In genomic region chr17:47922116-47922515, GRCm38 (mm10) we compare ENCODE assay signal across 8 mouse cellular contexts. TPM values are rescaled to one million over a fixed set of nuclear protein-coding genes. Genes with fewer than 3 reads are reported as not detected.
DNase-seq lines count a peak whose midpoint lies in the region; ATAC-seq and TF ChIP-seq lines count a peak whose summit lies in the region.

No protein-coding gene starts in this region.

- WGBS in heart, embryonic 11.5 days (ENCODE audit: insufficient replicate concordance) = 4% methylated on average over 21 of the region's 21 CpGs
- 6% methylated on average over 21 of the region's 21 CpGs for WGBS in hindbrain, postnatal 0 days
- WGBS in neural tube, embryonic 12.5 days = 1% methylated on average over 21 of the region's 21 CpGs

- ATAC-seq in heart, embryonic 11.5 days (replicated peaks; ENCODE audit: insufficient number of reproducible peaks, low FRiP score, low TSS enrichment) = no peak
- 0 out of 2 replicates have a peak, but pooled peaks have one; percentile 12 for ATAC-seq in common myeloid progenitor, adult 5-6 weeks (replicated peaks; ENCODE audit: low read depth, poor library complexity, severe bottlenecking)
- no peak for ATAC-seq in hindbrain, postnatal 0 days
- ATAC-seq in neural tube, embryonic 12.5 days (ENCODE audit: low FRiP score, low read depth) = no peak

- no peaks in the 10 kb centered on the region for H3K27me3 ChIP-seq in heart, embryonic 11.5 days (ENCODE audit: control insufficient read depth, insufficient read depth, low read length)
- 0 out of 2 replicates have a peak, but pooled peaks cover 9% of the 10 kb centered on the region for H3K27me3 ChIP-seq in hindbrain, postnatal 0 days (ENCODE audit: insufficient read depth, low read length)
- H3K27me3 ChIP-seq in neural tube, embryonic 12.5 days (replicated peaks) = no peaks in the 10 kb centered on the region

- H3K27ac ChIP-seq in heart, embryonic 11.5 days (ENCODE audit: low read depth, low read length) = no peak overlapping the region
- H3K27ac ChIP-seq in hindbrain, postnatal 0 days = no peak overlapping the region
- no peak overlapping the region for H3K27ac ChIP-seq in neural tube, embryonic 12.5 days

- H3K36me3 ChIP-seq in heart, embryonic 11.5 days (ENCODE audit: control insufficient read depth, insufficient read depth, low read length) = no peaks in the 10 kb centered on the region
- H3K36me3 ChIP-seq in hindbrain, postnatal 0 days (ENCODE audit: insufficient read depth, low read length) = no peaks in the 10 kb centered on the region
- peaks cover 5% of the 10 kb centered on the region; the same call in 1 of the 2 replicates for H3K36me3 ChIP-seq in neural tube, embryonic 12.5 days

- H3K4me1 ChIP-seq in heart, embryonic 11.5 days (ENCODE audit: control insufficient read depth, insufficient read depth, low read length) = peaks cover 26% of the 10 kb centered on the region
- no peaks in the 10 kb centered on the region for H3K4me1 ChIP-seq in hindbrain, postnatal 0 days (ENCODE audit: insufficient read depth, low read length)
- H3K4me1 ChIP-seq in neural tube, embryonic 12.5 days = peaks cover 64% of the 10 kb centered on the region

- no peaks in the 10 kb centered on the region for H3K9me3 ChIP-seq in heart, embryonic 11.5 days (replicated peaks; ENCODE audit: control insufficient read depth, low read length)
- H3K9me3 ChIP-seq in hindbrain, postnatal 0 days (ENCODE audit: low read length) = no peaks in the 10 kb centered on the region
- no peaks in the 10 kb centered on the region for H3K9me3 ChIP-seq in neural tube, embryonic 12.5 days

- DNase-seq in heart, postnatal 25 days (ENCODE audit: low spot score) = no peak
- DNase-seq in hindbrain, postnatal 0 days (ENCODE audit: low spot score) = no peak
- DNase-seq in urinary bladder, adult 2 months (ENCODE audit: low spot score) = no peak
- DNase-seq in spleen, postnatal 10 days (ENCODE audit: low spot score in 2 of 2) = no peak
- no peak for DNase-seq in right cerebral cortex, adult 18-20 months

- peak overlapping the region; percentile 95 for H3K9ac ChIP-seq in heart, embryonic 11.5 days (ENCODE audit: low read depth, low read length)
- H3K9ac ChIP-seq in hindbrain, postnatal 0 days (replicated peaks; ENCODE audit: low read length) = peak overlapping the region; percentile 21; the same call in 1 of the 2 replicates
- peak overlapping the region; percentile 91 for H3K9ac ChIP-seq in neural tube, embryonic 12.5 days

- TF ChIP-seq CTCF in hindbrain, postnatal 0 days (IDR thresholded peaks at IDR 0.05; ENCODE audit: low read depth) = no peak

- peak overlapping the region; percentile 93 for H3K4me3 ChIP-seq in heart, embryonic 11.5 days (ENCODE audit: low read depth, low read length)
- H3K4me3 ChIP-seq in hindbrain, postnatal 0 days (ENCODE audit: low read length) = peak overlapping the region; percentile 82
- peak overlapping the region; percentile 88 for H3K4me3 ChIP-seq in neural tube, embryonic 12.5 days

- intact Hi-C loops in heart, postnatal 25 days (cut with DNase I) = loop anchor here (5.0 kb wide), 3 partner anchors 45 to 175 kb away; no protein-coding TSS in a partner anchor

- peak overlapping the region; percentile 97 for H3K4me2 ChIP-seq in heart, embryonic 11.5 days
- peak overlapping the region; percentile 94 for H3K4me2 ChIP-seq in hindbrain, postnatal 0 days (ENCODE audit: low read depth, low read length)
- peak overlapping the region; percentile 98 for H3K4me2 ChIP-seq in neural tube, embryonic 12.5 days (replicated peaks)

RNA-seq across cellular contexts. Expression of gene Foxp4, which starts 2.3 kb away (rescaled TPM):
- 15.6 and 21.1 TPM in 2 replicates for polyA plus RNA-seq in heart, embryonic 11.5 days (2014; fragmentation: Nextera tagmentation; extraction: Ambion mirVana)
- total RNA-seq in heart, postnatal 25 days (2021) = 1 to 10 TPM; 9.4 to 9.6 TPM
- total RNA-seq in common myeloid progenitor, adult 5-6 weeks (2017) = 1.8 and 3.7 TPM in 2 replicates
- 109 and 128 TPM in 2 replicates for total RNA-seq in hindbrain, postnatal 0 days (2014; rRNA removed)
- 29.3 and 31.3 TPM in 2 replicates for polyA plus RNA-seq in hindbrain, postnatal 0 days (2015; fragmentation: Nextera tagmentation; extraction: Ambion mirVana)
- 30.4 and 31.8 TPM in 2 replicates for polyA plus RNA-seq in neural tube, embryonic 12.5 days (2016; fragmentation: Nextera tagmentation; extraction: Ambion mirVana)
- polyA plus RNA-seq in urinary bladder, adult 2 months (2012; rRNA removed) = 23.6 and 36.5 TPM in 2 replicates

Comparison
In these comparisons a context has a peak if more than half of its experiments do, and no peak if none do; other contexts are left out.
1. H3K9ac ChIP-seq: peak in every context shown above with its lines; median percentile 95 in heart, embryonic 11.5 days; 91 in neural tube, embryonic 12.5 days; 21 in hindbrain, postnatal 0 days.